Mouse (Mus musculus) liver, postnatal 0 days (tissue): Measurements from ENCODE around the gene Myom1.

Experiments
- CTCF ChIP-seq: sonication (generic); IDR thresholded peaks from 2 replicates; pipeline ENCODE4 v1.5.1; 2016; ENCODE audit warnings: antibody characterized with exemption, low read depth
- EP300 ChIP-seq: IDR thresholded peaks from 2 replicates; pipeline ENCODE4 v1.6.1; 2016; ENCODE audit warnings: antibody characterized with exemption, low read depth, mild to moderate bottlenecking

DNA sequence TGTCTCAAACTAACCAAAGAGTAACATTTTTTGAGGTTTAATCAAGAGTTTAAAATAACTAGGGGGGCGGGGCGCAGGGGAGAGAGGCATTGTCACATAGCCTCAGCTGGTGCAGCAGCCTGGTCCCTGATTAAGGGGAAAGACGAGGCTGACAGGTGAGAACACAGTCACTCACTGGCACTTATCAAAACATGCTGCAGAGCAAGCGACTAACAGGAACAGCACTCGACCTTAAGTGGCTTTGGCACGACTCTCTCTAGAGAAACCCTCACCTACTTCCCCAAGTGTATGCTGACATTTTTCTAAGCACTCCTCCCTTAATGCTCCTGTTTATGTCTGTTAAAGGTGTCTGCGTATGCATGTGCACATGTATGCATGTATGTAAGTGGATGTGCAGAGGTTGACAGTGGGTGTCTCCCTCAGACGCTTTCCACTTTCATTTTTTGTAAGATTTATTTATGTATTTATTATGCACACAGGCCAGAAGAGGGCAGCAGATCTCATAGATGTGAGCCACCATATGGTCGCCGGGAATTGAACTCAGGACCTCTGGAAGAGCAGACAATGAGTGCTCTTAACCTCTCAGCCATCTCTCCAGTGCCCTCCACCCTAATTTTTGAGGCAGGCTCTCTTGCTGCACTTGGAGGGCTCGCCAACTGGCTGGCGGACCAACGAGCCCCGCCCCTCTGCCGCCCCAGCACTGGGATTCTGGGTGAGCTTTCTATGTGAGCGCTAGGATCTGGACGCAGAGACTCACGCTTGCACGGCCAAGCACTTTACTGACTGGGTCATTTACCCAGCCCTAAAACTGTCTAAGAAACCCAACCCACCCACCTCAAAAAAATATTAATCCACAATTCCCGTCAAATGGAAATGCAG, 22.8 kb upstream of the Myom1 start:
- peak; percentile 52 for TF ChIP-seq CTCF
- no peak for TF ChIP-seq EP300
